Mouse (Mus musculus): ENCODE data around the gene Gm13119.
"Not testable (repeated sequence)": the region's sequence is repeated elsewhere in the genome, so short reads cannot be mapped to it uniquely, and the experiment has no call there.

The Gm13119 gene

DNA sequence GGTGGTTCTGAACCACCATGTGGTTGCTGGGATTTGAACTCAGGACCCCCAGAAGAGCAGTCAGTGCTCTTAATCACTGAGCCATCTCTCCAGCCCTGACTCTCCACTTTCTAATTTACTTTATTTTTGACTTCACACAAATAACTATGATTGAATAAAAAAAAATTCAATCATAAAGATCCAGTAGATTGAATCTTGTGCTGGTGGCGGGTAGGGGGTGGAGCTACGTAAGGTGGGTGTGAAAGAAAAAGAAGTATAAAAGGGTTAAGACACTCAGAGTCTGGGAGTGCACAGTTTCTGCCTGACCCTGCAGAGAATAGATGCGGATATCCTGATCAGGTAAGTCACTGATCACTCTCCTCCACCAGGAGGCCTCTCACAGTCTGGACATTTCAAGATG, at the start of gene Gm13119:
Gm13119 (plus strand) TSS at position 301 of the 400 bp plus-strand sequence.
- DNase-seq (ENCODE audit: low read depth, low spot score): not testable (repeated sequence)

DNA sequence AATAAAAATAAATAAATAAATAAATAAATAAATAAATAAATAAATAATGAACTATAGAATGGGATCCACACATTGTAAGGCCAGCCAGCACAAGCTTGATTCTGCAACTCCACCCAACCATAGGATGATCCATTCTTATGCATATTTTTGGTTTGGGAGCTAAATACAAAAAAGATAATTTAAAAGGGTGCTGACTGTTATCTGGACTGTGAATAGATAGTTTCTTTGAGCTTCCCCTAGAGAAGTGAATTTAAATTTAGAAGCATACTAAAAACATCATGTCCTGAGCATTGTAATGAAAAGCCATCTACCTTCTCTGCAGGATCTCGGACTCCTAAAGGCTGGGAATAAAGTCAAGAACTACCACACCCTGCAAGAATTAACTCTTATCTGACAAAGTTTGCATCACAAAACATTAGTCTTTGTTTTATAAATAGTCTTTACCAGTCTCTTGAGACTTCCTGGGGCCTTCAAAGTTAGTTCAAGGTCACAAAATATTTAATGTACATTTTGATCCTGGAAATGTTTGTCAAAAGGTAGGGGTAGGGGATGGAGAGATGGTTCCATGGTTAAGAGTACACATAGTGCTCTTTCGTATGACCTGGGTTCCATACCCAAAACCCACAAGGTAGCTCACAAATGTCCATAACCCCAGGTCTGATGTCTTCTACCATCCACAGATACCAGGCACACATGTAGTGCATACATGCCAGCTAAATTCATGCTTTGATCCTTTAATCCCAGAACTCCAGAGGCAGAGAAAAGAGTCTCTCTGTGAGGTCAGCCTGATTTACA, 44.9 kb upstream of the Gm13119 start:
- DNase-seq (ENCODE audit: low read depth, low spot score): not testable (repeated sequence)

DNA sequence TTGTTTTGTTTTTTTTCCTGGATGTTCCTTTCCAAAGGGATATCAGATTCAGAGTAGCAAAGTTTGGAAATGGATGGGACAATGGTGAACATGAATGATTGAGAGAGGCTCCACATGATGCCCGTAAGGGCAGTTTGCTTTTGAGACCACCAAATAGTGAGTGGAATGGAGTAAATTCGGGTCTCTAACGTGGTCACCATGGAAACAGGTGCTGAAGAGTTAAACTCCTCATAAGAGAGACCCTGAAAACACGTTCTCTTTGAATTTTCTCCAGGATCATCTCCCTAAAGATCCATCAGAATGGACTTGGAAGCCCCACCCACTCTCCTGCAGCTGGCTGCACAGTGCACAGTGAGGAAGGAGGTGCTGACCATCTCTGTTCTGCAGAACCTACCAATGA, 27.8 kb upstream of the Gm13119 start, which contains the start of gene Gm13128:
Gm13128 (plus strand) TSS at position 301 of the 400 bp plus-strand sequence.
- DNase-seq (ENCODE audit: low read depth, low spot score): not testable (repeated sequence)

DNA sequence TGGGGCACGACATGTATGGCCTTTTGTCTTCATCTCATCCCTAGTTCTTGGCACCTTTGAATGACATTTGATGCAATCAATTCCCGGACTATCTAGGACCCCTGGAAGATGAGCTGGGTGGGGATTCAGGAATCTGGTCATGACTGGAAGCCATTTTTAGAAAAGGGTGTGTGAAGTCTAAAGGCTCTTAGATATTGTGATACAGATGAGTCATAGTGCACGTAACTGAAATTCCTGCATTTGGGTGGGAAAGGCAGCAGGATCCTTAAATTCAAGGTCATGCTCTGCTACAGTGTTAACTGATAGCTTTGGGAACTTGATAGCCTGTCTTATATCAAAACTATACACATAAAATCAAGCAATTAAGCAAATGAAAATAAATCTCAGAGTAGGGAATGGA, 21.9 kb upstream of the Gm13119 start:
- not testable (repeated sequence) for DNase-seq (ENCODE audit: low read depth, low spot score)

DNA sequence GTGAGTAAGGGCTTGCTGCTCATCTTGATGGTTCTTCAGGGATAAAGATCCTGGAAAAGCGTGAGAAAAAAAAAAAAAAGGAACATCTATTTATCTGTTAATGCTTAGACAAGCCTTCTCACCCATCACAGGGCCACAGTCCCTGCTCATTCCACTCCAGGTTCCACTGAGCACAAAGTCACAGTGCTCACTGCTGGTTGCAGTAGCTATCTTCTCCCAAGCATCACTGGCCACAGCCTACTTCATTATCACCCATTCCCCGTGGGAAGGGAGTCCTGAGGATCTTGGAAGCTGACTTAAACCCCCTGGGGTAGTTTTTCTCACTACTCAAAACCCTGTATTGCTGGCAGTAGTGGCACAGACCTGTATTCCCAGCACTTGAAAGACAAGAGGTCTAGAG, 20.2 kb downstream of the Gm13119 start, which contains the start of gene Pramef20:
Pramef20 (minus strand) TSS at position 23 of the 400 bp plus-strand sequence.
- no peak for DNase-seq (ENCODE audit: low read depth, low spot score)

DNA sequence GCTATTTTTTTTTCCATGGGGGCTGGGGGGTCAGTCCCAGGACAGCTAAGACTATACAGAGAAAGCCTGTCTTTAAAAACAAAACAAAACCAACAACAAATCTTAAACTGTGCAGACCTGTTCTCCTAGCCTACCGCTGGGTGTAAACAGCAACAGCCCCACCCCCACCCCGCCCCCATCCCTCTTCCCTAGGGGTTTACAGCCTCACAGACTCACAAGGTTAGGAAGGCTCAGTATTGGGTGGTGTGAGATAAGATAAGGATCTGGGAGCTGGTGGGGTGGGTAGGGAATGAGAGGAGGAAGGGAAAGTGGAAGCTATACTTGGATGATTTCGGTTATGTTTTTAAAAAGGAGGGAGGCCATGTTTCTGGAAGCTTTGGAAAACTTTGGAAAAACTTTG, 38.6 kb downstream of the Gm13119 start:
- DNase-seq (ENCODE audit: low read depth, low spot score): no peak

DNA sequence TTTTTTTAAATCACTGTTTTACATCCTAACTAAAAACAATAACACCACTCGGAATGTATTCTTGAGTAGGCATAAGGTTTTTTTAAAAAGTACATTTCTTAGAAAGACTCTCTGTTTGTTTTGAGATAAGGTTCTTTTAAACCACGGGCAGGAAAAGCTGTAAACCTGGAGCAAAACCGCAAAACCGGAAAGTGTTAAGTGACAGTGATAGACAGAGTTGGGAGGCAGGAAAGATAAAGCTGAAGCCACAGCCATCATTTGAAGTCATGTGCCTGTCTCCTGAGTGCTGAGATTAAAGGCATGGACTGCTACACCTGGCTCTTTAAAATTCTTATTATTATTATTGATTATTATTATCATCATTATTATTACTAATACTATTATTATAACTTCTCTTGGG, 45.0 kb downstream of the Gm13119 start:
- DNase-seq (ENCODE audit: low read depth, low spot score): no peak

DNA sequence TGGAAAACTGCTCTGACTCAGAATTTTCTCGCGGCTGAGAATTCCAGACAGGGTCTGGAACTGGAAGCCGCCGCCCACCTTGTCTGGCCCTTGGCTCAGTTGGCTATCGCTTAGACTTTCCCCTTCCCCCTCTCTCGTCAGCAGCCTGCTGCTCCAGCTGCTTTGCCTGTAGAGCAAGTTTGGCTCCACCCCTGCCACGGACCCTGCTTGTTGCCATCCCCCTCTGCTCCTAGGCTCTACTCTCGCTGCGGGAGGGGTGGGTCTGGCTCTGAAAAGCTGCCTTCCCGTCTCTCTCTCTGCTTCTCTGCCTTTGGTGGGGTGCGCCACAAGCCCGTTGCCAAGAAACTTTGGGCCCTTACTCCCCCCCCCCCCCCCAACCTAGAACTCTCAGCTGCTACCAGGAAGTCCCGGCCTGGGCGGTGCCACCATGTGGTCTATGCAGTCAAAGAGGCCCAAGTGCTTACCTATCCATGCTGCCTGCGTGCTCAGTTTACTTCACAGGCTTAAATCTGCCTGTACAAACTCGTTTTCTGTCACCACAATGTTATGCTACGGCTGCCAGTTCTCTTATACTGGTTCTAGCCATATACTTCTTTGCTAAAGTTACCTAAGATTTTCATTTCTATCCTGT, 46.8 kb downstream of the Gm13119 start:
- peak; percentile 81 for DNase-seq (ENCODE audit: low read depth, low spot score)

DNA sequence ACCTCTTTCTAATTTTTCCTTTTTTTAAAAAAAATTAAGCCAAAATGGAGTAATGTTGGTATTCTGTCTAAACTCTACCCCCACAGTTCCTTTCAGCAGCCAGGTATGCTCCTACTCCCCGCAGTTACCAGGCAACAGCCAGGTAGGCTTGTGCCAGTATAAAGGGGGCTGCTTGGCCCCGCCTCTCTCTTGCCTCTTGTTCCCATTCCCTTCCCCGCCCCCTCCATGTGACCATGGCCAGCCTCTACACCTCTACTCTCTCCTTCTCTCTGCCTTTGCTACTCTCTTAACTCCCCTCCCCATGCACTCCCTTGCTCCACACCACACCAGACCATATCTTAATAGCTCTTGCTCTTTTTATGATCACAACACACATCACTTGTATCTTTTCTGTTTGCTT, 48.5 kb downstream of the Gm13119 start:
- no peak for DNase-seq (ENCODE audit: low read depth, low spot score)

DNA sequence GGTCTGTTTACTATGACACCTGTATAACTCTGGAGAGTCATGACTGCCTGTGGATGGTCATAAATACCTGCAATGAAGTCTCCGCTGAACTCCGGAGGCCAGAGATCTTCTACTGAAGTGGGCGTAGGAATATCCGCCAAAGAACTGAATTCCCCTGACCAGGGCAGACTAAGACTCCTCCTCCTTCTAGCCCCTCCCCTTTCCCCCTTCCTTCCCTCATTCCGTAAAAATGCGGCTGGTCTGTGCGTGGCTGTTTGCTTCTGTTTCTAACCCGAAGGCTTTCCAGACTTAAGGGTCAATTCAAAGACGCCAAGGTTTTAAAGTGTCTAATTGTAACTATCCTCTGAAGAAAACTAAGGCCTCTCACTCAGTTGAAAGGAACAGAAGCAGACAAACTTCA, 50.5 kb downstream of the Gm13119 start, which contains the start of gene Pramef12:
Pramef12 (minus strand) TSS at position 175 of the 400 bp plus-strand sequence.
- DNase-seq (ENCODE audit: low read depth, low spot score): no peak
